Mouse (Mus musculus) adrenal gland, adult (tissue): ENCODE measurements at regions not wholly inside any gene's neighbourhood (a gene's known extent, or its start where the extent isn't known, plus 50 kb on each side); places are given as distances from the start of the nearest gene placed in this dataset.

Experiments used
- DNase-seq, 2 experiments: peaks; one replicate each; pipeline ENCODE4 v3.0.0; 2022 to 2023; ENCODE audit warnings: low spot score in 1 of 2; ENCODE audit not compliant: inconsistent age in 2 of 2

DNA sequence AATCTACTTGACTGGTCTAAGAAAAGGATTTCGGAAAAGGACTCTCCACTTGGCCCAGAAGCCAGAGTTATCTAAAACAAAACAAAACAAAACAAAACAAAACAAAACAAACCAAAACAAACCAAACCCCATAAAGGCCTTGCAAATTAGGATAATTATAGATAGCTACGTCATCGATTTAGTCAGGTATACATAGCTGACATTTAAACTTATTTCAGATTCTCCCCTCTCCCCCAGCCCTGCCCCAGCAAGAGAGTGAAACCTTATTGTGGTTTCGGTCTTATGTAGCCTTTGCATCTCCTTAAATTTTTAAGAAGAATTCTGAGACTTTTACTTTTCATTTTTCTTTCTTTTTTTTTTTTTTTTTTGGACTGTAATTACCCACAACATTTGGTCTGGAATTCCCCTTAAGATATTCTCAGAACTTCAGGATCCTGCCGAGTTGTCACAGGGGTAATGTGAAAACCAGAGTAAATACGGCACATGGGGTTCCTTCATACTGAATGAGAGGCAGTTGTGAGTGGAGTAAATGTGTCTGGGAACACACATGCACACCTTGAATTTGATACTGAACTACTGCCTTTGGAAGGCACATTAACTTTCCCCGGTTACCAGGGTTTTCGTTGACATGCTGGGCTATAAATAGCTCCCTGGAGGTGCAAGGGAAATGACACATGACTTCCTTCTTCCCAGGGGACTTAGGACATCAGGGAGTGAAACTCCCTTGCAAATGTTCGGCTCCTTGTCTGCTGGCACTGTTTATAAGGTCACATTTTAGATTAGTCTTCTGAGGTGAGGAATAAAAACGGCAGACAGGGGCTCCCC is 94.8 kb upstream of the Rap1b start:
- peak; percentile 36 to 79 for DNase-seq

DNA sequence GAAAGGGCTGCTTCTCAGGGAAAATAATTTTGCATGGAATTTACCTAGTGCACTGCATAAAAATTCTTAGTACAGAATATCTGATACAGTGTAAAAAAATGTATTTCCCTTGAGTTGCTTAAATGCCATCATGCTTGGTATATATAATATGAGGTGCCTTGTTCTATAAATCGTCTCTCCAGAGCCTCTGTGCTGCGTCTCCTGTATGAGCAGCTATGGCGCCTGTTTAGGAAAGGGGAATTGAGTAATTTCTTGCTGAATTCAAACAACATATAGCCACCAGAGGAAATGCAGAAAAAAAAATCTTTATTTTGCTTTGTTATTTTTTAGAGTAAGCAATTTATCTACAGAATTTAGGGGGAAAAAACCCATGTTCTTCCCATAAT is 95.4 kb upstream of the Rap1b start:
- DNase-seq = no peak

DNA sequence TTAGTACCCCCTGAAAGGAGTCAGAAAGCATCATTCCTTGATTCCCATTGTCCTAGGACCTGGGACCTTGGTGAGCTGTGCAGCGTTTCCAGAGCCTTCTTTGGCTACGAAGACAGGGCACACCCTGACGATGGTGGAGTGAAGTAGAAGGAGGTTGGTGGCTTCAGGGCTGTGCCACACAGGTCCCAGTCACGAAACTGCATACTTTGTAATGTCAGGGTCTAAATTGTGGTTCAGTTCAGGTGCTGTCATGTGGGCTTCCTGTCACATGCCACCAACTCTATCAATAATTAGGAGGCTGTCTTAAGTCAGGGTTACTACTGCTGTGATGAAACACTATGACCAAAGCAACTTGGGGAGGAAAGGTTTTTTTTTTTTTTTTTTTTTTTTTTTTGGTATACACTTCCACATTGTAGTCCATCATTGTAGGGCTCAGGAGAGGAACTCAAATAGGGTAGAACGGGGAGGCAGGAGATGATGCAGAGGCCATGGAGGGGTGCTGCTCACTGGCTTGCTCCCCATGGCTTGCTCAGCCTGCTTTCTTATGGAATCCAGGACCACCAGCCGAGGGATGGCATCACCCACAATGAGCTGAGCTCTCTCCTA is 98.0 kb upstream of the Rap1b start:
- DNase-seq = no peak

DNA sequence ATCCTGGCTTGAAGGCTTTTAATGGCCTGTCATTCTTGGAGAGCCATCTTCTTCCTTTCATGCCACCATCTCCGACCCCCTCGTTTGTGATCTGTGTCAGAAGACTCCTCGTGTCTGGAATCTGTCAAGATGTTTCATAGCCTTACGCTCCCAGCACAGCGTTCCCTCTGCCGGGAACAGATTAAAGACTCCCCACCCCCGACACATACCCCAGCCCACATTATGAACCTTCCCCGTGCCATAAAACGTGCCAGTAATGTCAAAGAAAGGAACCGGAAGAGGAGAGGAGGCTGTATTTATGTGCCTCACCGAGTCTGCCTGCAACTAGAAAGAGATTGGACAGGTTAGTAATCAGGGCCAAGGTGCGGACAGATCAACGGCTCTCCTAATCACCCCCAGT is 101.4 kb upstream of the Rap1b start:
- DNase-seq = no peak

DNA sequence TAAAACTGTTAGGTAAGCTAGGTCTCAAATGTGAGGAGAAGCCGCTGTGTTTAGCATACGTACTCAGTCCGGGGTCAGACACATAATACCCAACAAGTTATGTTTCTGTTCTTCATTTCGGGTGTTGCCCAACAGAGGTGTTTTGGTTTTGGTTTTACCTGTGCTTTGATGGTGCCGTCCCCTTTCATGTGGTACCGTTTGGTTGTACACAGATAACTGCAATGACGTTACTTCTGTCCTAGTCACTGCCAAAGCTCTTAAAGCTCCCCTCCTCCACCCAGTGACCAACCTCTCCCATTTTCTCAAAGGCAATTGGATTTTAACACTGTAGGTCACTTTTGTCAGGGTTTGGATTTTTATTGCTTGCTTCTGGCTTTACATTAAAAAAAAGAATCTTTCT is 102.1 kb upstream of the Rap1b start:
- DNase-seq = no peak

DNA sequence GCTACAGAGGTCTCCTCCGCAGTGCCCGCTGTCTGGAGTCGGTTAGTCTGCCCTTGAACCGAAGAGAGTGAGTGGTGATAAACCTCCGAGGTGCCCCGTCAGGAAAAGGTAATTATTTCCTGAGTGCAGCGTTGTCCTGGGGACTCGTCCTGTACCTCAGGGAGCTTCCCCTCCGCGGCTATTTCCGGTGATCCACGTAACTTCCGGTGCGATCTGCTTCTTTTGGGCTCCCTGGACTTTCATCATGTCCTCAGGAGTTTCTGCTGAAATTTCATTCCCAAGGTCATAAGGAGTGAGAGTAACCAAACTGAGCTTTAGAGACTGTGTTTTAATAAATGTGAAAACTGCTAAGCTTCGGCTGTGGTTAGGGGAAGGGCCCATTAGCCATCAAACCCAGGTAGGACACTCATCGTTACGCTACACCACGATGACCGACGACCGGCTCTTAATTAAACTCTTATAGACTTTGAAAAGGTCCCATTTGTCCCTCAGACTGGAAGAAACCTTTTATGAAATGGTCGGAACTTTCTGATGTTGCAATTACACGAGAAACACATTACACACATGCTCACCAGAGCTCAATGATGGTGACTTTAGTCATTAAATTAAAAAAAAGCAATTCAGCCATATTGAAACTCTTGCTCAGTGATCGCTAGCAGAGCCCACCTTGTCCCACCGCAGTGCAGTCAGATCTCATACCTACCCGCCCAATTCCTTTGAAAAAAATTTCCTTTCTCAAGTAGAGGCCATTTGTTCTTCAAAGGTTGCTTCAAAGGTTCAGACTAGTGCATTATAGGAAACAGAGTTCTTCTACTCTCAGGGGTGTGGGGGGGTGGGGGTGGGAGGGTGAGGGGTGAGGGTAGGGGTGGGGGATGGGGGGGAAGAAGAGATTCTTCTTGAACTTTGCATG is 106.5 kb upstream of the Rap1b start:
- peak; percentile 28 to 61 for DNase-seq

DNA sequence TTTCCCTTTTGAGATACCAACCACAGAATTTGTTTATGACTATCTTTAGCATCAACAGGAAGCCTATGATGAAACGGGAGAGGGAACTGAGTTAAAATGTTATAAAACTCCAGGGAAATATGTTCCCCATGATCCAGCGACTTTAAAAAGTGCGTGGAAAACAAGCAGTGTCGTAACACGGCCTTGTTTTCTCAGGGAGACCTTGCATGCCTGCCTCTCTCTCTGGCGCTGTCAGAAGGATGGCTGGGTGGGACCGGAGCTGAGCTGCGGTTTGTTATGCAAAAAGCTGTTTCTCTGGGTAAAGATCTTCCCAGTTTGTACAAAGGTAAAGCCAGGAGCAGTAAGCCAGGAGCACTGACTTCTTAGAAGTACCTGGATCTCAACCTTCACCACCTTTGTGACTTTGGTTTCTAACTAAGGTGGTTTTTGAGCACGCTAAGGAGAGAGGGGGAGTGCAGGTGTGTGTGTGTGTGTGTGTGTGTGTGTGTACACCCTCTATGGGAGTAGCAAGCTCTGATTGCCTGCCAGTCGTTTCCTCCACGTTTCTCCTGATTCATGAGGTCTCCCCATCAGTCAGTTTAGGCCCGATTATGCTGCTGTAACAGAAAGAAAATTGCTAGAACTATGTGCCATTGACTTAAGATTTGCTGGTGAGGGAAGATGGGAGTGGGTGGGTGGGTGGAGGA is 107.3 kb upstream of the Rap1b start:
- peak; percentile 59 to 90 for DNase-seq

DNA sequence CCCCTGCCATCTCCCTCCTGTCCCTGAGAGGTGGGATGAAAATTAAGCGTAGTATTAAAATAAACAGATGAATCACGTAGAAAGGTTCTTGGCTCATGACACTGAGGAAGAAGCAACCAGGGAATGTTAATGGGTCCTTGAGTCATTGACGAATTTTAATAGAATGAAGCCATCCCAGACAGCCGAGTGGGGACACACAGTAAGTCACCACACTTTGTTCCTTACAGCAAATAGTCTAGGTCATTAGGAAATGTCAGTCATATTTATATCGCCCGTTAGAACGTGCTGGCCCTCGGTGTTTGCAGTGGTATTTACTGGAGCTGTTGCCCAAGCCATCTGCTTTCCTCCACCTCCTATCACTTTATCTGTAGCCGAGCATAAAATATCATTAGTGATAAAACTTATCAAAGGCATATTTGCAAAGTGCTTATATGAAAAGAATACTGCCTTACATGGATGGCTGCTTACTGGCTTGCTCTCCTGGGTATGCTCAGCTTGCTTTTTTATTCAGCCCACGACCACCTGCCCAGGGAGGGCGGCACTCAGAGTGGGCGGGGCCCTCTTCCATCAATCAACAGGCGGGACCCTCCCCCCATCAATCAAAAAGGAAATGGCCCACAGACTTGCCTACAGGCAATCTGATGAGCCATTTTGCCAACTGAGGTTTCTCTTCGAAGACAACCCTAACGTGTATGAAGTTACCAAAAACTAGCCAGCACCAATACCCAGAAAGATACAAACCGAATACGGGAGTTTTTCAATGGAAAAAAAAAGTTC is 110.5 kb upstream of the Rap1b start:
- DNase-seq = peak in 1 of 2 experiments; percentile 54

DNA sequence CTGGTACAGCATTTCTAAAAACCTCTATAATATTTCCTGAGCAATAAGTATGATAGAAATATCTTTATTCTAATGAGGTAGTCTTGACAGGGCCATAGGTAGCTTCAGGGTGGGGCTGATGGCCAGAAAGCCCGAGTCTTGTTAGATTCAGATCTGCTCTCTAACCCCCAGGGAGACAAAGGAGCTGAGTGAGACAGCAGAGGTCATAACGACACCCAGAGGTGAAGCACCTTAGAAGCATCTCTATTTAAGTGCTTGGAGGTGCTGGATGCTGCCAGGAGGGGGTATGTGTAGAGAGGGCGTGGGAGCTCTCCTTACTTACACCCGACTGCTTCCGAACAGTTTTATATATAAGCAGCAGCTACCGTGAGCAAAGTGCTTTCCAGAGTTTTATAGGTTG is 128.9 kb upstream of the Rap1b start:
- DNase-seq = no peak

DNA sequence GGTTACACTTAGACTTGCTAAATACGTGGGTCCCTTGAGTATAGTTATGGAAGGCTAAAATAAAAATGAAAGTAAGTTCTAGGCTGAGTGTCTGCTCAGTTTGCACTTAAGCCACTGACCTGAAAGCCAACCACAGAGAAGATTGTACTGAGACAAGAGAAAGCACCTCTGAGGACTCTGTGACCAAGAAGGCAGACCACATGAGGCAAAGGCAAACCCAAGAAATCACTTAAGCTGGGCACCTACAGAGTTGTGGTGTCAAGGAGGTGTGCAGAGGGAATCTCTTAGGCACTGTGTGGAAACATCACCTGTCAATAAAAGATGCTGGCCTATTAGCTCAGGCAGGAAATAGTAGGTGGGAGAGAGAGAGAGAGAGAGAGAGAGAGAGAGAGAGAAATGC is 129.6 kb upstream of the Rap1b start:
- no peak for DNase-seq

DNA sequence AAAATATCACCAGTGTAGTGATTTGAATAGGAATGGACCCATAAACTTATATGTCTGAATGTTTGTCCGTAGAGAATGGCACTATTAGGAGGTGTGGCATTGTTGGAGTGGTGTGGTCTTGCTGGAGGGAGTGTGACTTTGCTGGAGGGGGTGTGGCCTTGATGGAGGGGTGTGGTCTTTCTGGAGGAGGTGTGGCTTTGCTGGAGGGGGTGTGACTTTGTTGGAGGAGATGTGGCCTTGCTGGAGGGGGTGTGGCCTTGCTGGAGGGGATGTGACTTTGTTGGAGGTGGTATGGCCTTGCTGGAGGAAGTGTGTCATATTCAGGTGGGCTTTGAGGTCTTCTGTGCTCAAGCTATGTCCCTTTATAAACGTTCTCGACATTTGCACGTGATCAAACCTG is 133.3 kb upstream of the Rap1b start:
- no peak for DNase-seq

DNA sequence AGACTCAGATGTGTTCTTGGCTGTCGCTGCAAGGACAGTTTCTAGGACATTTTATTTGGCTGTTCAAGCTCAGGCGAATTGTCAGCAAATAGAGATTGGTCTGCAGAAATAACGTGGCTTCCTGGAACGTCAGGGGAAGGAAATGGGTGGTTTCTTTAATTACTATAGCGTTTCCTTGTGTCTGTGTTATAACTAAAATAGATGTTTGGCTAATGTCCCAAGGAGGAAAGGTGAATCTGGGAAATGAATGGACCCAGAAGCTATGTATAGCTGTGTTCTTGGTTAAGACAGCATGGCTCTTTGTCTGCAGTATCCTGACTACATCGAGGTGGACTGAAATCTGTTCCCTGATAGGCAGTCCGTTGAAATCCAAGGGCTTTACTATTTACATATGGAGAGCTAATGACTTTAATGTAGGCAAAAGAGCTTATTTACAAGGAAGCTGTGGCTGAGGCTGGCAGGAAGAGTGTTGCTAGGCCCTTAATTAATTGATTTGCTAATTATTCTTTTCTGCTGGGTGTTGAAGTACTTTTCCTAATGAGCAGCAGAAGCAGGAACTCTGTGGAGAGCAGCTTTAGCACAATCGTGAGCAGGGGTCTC is 136.9 kb upstream of the Rap1b start:
- DNase-seq = peak; percentile 33 to 76

DNA sequence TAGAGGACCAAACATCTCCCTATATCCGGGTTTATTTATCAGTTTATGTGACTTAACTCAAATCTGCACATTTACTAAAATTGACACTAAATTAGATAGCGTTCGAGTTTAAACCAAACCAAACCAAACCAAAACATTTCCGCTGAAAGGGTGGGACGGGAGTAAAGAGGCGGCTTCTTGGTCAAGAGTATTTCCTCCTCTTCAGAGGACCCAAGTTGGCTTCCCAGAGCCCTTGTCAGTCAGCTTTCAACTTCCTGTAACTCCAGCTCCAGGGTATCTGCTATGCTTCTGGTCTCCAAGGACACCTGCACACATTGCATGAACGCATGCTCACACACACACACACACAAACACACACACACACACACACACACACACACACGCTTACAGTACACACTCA is 137.4 kb upstream of the Rap1b start:
- DNase-seq = peak in 1 of 2 experiments; percentile 46

DNA sequence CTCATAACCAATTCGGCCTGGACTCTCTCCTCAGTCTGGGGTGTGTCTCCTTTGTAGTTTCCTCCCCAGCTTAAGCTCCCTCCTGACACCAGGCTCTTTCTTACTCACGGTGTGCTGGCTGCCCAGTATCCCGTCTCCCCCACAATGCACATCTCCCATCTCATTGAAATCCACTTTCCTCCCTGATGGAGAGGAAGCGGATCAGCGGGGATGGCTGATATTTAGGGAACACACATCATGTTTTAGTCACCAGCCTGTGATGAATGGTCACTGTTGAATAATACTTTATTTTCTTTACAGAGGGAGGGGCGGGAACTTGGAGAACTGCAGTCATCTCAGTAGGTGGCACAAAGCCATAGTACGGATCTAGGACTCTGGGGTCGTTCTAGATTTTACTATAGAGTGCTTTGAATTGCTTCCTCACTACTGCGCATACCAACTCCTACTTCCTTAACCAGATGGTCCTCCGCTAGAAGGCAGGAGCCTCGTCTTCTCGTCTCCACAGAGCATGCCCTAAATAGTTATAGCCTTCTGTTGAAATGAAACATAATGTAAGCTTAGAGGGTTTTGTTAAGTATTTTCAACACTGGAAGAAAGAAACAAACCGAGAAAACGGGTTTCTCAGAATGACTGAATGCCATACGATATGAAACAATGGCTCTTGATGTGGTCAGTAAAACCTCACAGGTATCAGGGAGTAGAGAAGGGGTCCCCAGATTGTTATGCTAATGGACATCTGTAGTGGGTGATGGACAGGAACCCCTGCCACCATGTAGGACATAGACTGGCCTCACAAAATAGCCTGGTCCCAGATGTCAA is 139.2 kb upstream of the Rap1b start:
- peak in 1 of 2 experiments; percentile 40 for DNase-seq

DNA sequence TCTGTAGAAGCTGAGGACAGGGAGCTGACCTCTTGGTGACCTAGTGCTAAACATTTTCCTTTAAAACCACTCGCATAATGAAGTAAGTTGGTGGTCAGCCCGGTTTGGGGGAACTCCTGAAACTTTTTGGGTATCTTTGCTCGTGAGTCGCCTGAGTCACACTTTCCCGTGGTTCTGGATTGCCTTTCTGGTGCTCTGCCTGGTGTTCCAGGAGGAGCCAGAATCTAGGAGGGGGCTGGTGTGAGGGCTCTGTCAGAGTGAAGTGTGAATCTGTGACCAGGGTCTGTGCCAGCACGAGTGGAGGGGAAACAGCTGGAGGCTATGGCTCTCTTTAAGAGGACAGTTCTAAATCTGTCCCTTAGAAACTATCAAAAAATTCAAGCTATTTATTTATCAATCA is 141.8 kb upstream of the Rap1b start:
- peak in 1 of 2 experiments; percentile 57 for DNase-seq

DNA sequence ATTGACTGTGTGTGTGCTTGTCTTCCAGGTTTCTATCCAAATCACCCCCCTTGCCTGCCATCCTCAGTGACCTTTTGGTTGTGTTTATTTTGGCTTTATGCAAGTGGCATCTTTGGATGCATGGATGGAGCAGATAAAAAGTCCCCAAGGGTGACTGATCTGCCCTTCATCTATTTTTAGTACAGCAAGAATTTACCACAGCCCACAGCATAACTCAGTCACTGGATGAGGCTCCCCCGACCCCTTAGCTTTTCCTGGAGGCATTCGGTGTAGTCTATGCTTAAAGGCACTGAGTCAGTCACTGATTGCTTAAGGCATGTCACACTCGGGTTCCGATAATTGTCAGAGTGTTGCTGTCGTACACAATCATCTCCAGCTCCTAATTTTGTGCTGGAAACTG is 142.2 kb upstream of the Rap1b start:
- peak in 1 of 2 experiments; percentile 72 for DNase-seq

DNA sequence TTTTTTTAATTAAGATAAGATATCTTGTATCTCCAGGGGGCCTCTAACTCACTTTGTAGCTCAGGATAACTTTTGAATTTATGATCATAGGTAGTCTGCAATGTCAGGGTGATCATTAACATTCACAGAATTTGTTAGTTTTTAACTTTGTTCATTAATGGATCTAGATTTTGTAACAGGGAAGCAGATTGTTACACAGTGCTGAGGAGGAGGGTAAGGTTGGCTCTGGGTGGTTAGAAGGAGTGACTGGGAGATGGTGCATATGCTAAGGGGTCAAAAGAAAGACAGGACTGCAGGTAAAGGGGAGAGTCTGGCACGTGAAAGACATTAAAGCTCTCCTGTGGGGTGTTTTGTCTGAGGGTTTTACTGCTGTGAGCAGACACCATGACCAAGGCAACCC is 145.3 kb upstream of the Rap1b start:
- no peak for DNase-seq

DNA sequence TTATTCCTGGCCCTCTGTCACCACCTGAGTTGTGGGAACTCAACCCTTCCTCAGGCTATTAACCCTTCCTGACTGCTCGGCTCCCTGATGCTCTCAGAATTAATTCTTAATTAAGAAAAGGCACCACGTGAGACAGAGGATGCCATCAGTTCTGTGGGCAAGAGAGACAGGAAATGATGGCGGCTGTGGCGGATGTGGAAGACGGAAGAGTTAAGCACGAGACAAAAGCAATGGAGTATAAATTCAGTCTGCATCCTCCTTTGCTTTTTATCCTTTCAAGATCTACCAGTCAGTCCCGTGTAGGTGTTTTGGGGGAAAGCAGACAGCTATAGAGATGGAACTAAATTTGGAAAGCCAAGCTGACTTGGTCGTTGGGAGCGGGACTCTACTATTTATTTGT is 146.5 kb upstream of the Rap1b start:
- DNase-seq = no peak

DNA sequence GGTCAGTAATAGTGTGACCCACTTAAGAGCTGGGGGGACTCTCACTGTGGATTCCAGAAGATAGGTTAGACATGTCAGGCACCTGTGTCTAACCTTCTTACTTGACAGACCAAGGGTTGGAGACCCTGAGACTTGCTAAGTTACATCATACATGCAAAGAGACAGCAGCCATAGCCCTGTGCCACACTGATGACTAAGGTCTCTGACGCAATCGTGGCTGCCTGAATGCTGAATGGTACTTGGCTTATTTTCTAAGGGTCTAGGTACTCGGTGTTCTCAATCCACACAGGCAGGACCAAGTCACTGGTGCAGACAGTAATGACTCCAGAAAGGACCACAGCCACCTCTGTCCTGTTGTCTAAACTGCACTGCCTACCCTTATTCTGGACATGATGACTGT is 147.8 kb upstream of the Mdm1 start:
- peak; percentile 46 to 71 for DNase-seq
